Mouse (Mus musculus): Measurements from ENCODE around the gene Eci1.
"Not testable (repeated sequence)": the region's sequence is repeated elsewhere in the genome, so short reads cannot be mapped to it uniquely, and the experiment has no call there.

DNA sequence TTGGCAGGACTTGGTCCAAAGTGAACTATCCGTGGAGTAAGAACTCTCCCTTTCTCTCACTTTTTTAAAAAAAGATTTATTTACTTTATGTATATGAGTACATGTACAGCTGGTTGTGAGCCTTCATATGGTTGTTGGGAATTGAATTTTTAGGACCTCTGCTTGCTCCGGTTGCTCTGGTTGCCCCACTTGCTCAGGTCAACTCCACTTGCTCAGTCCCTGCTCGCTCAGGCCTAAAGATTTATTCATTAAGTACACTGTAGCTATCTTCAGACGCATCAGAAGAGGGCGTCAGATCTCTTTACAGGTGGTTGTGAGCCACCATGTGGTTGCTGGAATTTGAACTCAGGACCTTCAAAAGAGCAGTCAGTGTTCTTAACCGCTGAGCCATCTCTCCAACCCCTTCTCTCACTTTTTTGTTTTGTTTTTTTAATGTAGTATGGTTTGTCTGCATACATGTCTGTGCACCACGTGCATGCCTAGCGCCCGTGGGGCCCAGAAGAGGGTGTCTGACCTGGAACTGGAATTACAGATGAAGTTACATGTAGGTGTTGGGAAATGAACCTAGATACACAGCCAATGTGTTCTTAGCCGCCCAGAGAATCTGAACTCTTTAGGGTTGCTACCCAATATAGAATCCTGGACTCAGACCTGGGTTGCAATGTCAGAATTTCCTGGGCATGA is 29.2 kb downstream of the Eci1 start:
- not testable (repeated sequence) for TF ChIP-seq CTCF (IDR thresholded peaks at IDR 0.05; ENCODE audit: low read depth, low read length); POLR2A (IDR thresholded peaks at IDR 0.05; ENCODE audit: insufficient read depth, low read length); EP300 (IDR thresholded peaks at IDR 0.05; ENCODE audit: insufficient read depth, low read depth, low read length)
